Mouse (Mus musculus) heart, embryonic 10.5 days (tissue): ENCODE data around the gene 4931440F15Rik. TPM values are rescaled to one million over a fixed set of nuclear protein-coding genes. Genes with fewer than 3 reads are reported as not detected.
A peak's percentile ranks its signal among the peaks of the same experiment; 100 is the strongest.

Source experiments
- DNase-seq: peaks from one replicate; pipeline ENCODE4 v3.0.0-alpha.2; 2017; ENCODE audit warnings: low spot score
- H3K27ac ChIP-seq: fragments of 300-500 bp; sonication (generic); 2 replicates; pipeline ENCODE4 v1.5.1; 2016; ENCODE audit warnings: mild to moderate bottlenecking
- H3K27me3 ChIP-seq: fragments of 300-500 bp; sonication (generic); 2 replicates; pipeline ENCODE4 v1.6.1; 2016; ENCODE audit warnings: mild to moderate bottlenecking; ENCODE audit not compliant: poor library complexity, insufficient read depth, severe bottlenecking
- H3K36me3 ChIP-seq: fragments of 300-500 bp; sonication (generic); 2 replicates; pipeline ENCODE4 v1.6.1; 2016; ENCODE audit warnings: mild to moderate bottlenecking, moderate library complexity
- H3K4me1 ChIP-seq: fragments of 300-500 bp; sonication (generic); 2 replicates; pipeline ENCODE4 v1.6.1; 2016; ENCODE audit warnings: mild to moderate bottlenecking
- H3K4me3 ChIP-seq: fragments of 300-500 bp; sonication (generic); 2 replicates; pipeline ENCODE4 v1.5.1; 2016; ENCODE audit warnings: mild to moderate bottlenecking, moderate library complexity
- H3K9me3 ChIP-seq: fragments of 300-500 bp; sonication (generic); 2 replicates; pipeline ENCODE4 v1.6.1; 2016; ENCODE audit warnings: mild to moderate bottlenecking, moderate library complexity
- WGBS: fragments of 180-500 bp; shearing (Covaris S2); methylation state at CpG from one replicate; pipeline ENCODE4 v1.1.7; 2016; 5-methylcytosine and 5-hydroxymethylcytosine counted together
- polyA plus RNA-seq: library from polyadenylated mRNA; unstranded; fragments of >200 nt; fragmentation: Nextera tagmentation; extraction: Ambion mirVana; gene quantifications from 2 replicates; pipeline ENCODE4 v1.2.1, GENCODE M21; 2016

Gene 4931440F15Rik
- polyA plus RNA-seq, 1 experiment from 2014 or later, result 0.45 TPM

GRCm38 (mm10) chr11:29815670-29816069, 9.8 kb downstream of the 4931440F15Rik start:
- Histone ChIP-seq H3K27me3 (no peaks in the 10 kb centered on the region), H3K36me3 (no peaks in the 10 kb centered on the region), H3K4me3 (no peak overlapping the region), H3K9me3 (no peaks in the 10 kb centered on the region), H3K4me1 (peaks cover 14% of the 10 kb centered on the region), H3K27ac (peak overlapping the region; percentile 53; the same call in 1 of the 2 replicates)
- no peak for DNase-seq

- Histone ChIP-seq H3K27ac (peak overlapping the region; percentile 53; the same call in 1 of the 2 replicates), H3K9me3 (no peaks in the 10 kb centered on the region), H3K4me1 (peaks cover 14% of the 10 kb centered on the region), H3K27me3 (no peaks in the 10 kb centered on the region), H3K4me3 (no peak overlapping the region), H3K36me3 (no peaks in the 10 kb centered on the region)
- 14% methylated on average over 3 of the region's 3 CpGs for WGBS
- peak; percentile 91 for DNase-seq
Observed at GRCm38 (mm10) chr11:29815261-29815660, 10.2 kb downstream of the 4931440F15Rik start.

GRCm38 (mm10) chr11:29813267-29813666, 12.2 kb downstream of the 4931440F15Rik start:
- H3K4me1 ChIP-seq, result peaks cover 21% of the 10 kb centered on the region
- no peaks in the 10 kb centered on the region for H3K27me3 ChIP-seq
- no peaks in the 10 kb centered on the region for H3K36me3 ChIP-seq
- no peak for DNase-seq
- no peak overlapping the region for H3K27ac ChIP-seq
- H3K9me3 ChIP-seq, result no peaks in the 10 kb centered on the region
- 84% methylated on average over 1 of the region's 1 CpGs for WGBS
- no peak overlapping the region for H3K4me3 ChIP-seq

GRCm38 (mm10) chr11:29812475-29812874, 13.0 kb downstream of the 4931440F15Rik start:
- H3K9me3 ChIP-seq, result no peaks in the 10 kb centered on the region
- no peaks in the 10 kb centered on the region for H3K27me3 ChIP-seq
- H3K36me3 ChIP-seq, result no peaks in the 10 kb centered on the region
- H3K4me3 ChIP-seq, result no peak overlapping the region
- WGBS, result 63% methylated on average over 3 of the region's 3 CpGs
- peaks cover 27% of the 10 kb centered on the region for H3K4me1 ChIP-seq
- no peak overlapping the region for H3K27ac ChIP-seq
- no peak for DNase-seq

GRCm38 (mm10) chr11:29810324-29810723, 15.1 kb downstream of the 4931440F15Rik start:
- Histone ChIP-seq H3K9me3 (no peaks in the 10 kb centered on the region), H3K4me3 (no peak overlapping the region), H3K27me3 (no peaks in the 10 kb centered on the region), H3K36me3 (no peaks in the 10 kb centered on the region), H3K27ac (no peak overlapping the region), H3K4me1 (peaks cover 25% of the 10 kb centered on the region)
- 75% methylated on average over 3 of the region's 3 CpGs for WGBS
- no peak for DNase-seq

GRCm38 (mm10) chr11:29808981-29809589, 16.4 kb downstream of the 4931440F15Rik start:
- Histone ChIP-seq H3K36me3 (no peaks in the 10 kb centered on the region), H3K4me1 (peaks cover 20% of the 10 kb centered on the region), H3K27me3 (no peaks in the 10 kb centered on the region), H3K9me3 (no peaks in the 10 kb centered on the region), H3K4me3 (no peak overlapping the region), H3K27ac (peak overlapping the region; percentile 79; the same call in 1 of the 2 replicates)
- 82% methylated on average over 7 of the region's 7 CpGs for WGBS
- no peak for DNase-seq

GRCm38 (mm10) chr11:29808173-29808980, 17.1 kb downstream of the 4931440F15Rik start:
- Histone ChIP-seq H3K4me1 (peaks cover 20% of the 10 kb centered on the region), H3K27ac (peak overlapping the region; percentile 79; the same call in 1 of the 2 replicates), H3K27me3 (no peaks in the 10 kb centered on the region), H3K4me3 (no peak overlapping the region), H3K9me3 (no peaks in the 10 kb centered on the region), H3K36me3 (no peaks in the 10 kb centered on the region)
- no peak for DNase-seq
- WGBS, result 40% methylated on average over 9 of the region's 9 CpGs

- H3K9me3 ChIP-seq, result no peaks in the 10 kb centered on the region
- H3K36me3 ChIP-seq, result no peaks in the 10 kb centered on the region
- 87% methylated on average over 5 of the region's 5 CpGs for WGBS
- DNase-seq, result no peak
- H3K27ac ChIP-seq, result 0 out of 2 replicates have a peak overlapping the region, but pooled peaks have one; percentile 17
- no peaks in the 10 kb centered on the region for H3K27me3 ChIP-seq
- peaks cover 15% of the 10 kb centered on the region for H3K4me1 ChIP-seq
- no peak overlapping the region for H3K4me3 ChIP-seq
Observed at GRCm38 (mm10) chr11:29807325-29807724, 18.1 kb downstream of the 4931440F15Rik start.

- H3K9me3 ChIP-seq, result no peaks in the 10 kb centered on the region
- no peaks in the 10 kb centered on the region for H3K4me1 ChIP-seq
- H3K36me3 ChIP-seq, result no peaks in the 10 kb centered on the region
- no peaks in the 10 kb centered on the region for H3K27me3 ChIP-seq
- no peak overlapping the region for H3K4me3 ChIP-seq
- no peak overlapping the region for H3K27ac ChIP-seq
- no peak for DNase-seq
- 73% methylated on average over 2 of the region's 2 CpGs for WGBS
Observed at GRCm38 (mm10) chr11:29801432-29802427, 23.7 kb downstream of the 4931440F15Rik start.

- DNase-seq, result no peak
- no peaks in the 10 kb centered on the region for H3K36me3 ChIP-seq
- H3K9me3 ChIP-seq, result no peaks in the 10 kb centered on the region
- WGBS, result 56% methylated on average over 1 of the region's 1 CpGs
- no peak overlapping the region for H3K4me3 ChIP-seq
- H3K27ac ChIP-seq, result no peak overlapping the region
- no peaks in the 10 kb centered on the region for H3K27me3 ChIP-seq
- peaks cover 4% of the 10 kb centered on the region; the same call in 1 of the 2 replicates for H3K4me1 ChIP-seq
Observed at GRCm38 (mm10) chr11:29799839-29800238, 25.6 kb downstream of the 4931440F15Rik start.

- Histone ChIP-seq H3K4me1 (peaks cover 16% of the 10 kb centered on the region), H3K36me3 (no peaks in the 10 kb centered on the region), H3K4me3 (no peak overlapping the region), H3K9me3 (no peaks in the 10 kb centered on the region), H3K27me3 (no peaks in the 10 kb centered on the region), H3K27ac (0 out of 2 replicates have a peak overlapping the region, but pooled peaks have one; percentile 17)
- DNase-seq, result no peak
- WGBS, result 55% methylated on average over 6 of the region's 6 CpGs
Observed at GRCm38 (mm10) chr11:29795106-29795505, 30.4 kb downstream of the 4931440F15Rik start.

GRCm38 (mm10) chr11:29794475-29794874, 31.0 kb downstream of the 4931440F15Rik start:
- 29% methylated on average over 2 of the region's 2 CpGs for WGBS
- peak overlapping the region; percentile 54; the same call in 1 of the 2 replicates for H3K27ac ChIP-seq

More at GRCm38 (mm10) chr11:29794475-29794874, 31.0 kb downstream of the 4931440F15Rik start:
- no peak for DNase-seq
- Histone ChIP-seq H3K36me3 (no peaks in the 10 kb centered on the region), H3K4me3 (no peak overlapping the region), H3K9me3 (no peaks in the 10 kb centered on the region), H3K4me1 (peaks cover 16% of the 10 kb centered on the region), H3K27me3 (no peaks in the 10 kb centered on the region)
